Mouse (Mus musculus) kidney, postnatal 0 days (tissue): ENCODE data around the gene Aaed1. TPM values are rescaled to one million over a fixed set of nuclear protein-coding genes. Genes with fewer than 3 reads are reported as not detected.
A peak's percentile ranks its signal among the peaks of the same experiment; 100 is the strongest.

Experiments used
- ATAC-seq: fragments of 200-750 bp; cut with Nextera tagmentation; replicated peaks from 2 replicates; pipeline ENCODE4 v1.8.0; 2017; ENCODE audit warnings: low read depth, moderate number of reproducible peaks, moderate TSS enrichment, moderate library complexity; ENCODE audit not compliant: low FRiP score
- DNase-seq: peaks from one replicate; pipeline ENCODE4 v3.0.0-alpha.2; 2016; ENCODE audit warnings: low spot score
- H3K27ac ChIP-seq: fragments of 300-500 bp; sonication (generic); 2 replicates; pipeline ENCODE4 v1.5.1; 2014; ENCODE audit warnings: mild to moderate bottlenecking
- H3K27me3 ChIP-seq: fragments of 300-500 bp; sonication (generic); 2 replicates; pipeline ENCODE4 v1.6.1; 2014; ENCODE audit warnings: low read length, mixed read lengths; ENCODE audit not compliant: insufficient read depth
- H3K36me3 ChIP-seq: fragments of 300-500 bp; sonication (generic); 2 replicates; pipeline ENCODE4 v1.6.1; 2014; ENCODE audit warnings: low read length, mixed read lengths; ENCODE audit not compliant: insufficient read depth
- H3K4me1 ChIP-seq: fragments of 300-500 bp; sonication (generic); replicated peaks from 2 replicates; pipeline ENCODE4 v1.6.1; 2014; ENCODE audit warnings: antibody characterized with exemption, low read length, mixed read lengths; ENCODE audit not compliant: insufficient read depth
- H3K4me2 ChIP-seq: fragments of 300-500 bp; sonication (generic); 2 replicates; pipeline ENCODE4 v1.6.1; 2014; ENCODE audit warnings: mild to moderate bottlenecking, low read length, moderate library complexity, mixed read lengths
- H3K4me3 ChIP-seq: fragments of 300-500 bp; sonication (generic); replicated peaks from 2 replicates; pipeline ENCODE4 v1.5.1; 2014; ENCODE audit warnings: low read depth, low read length
- H3K9ac ChIP-seq: fragments of 300-500 bp; sonication (generic); 2 replicates; pipeline ENCODE4 v1.6.1; 2014; ENCODE audit warnings: low read depth, low read length
- H3K9me3 ChIP-seq: fragments of 300-500 bp; sonication (generic); replicated peaks from 2 replicates; pipeline ENCODE4 v1.6.1; 2016; ENCODE audit warnings: low read length, inconsistent platforms, mixed read lengths
- CTCF ChIP-seq: IDR thresholded peaks from 2 replicates; pipeline ENCODE4 v1.5.1; 2016; ENCODE audit warnings: antibody characterized with exemption, low read depth, mild to moderate bottlenecking, moderate library complexity
- WGBS: fragments of 180-500 bp; shearing (Covaris S2); extraction: QIAGEN DNeasy Blood & Tissue Kit; methylation state at CpG from one replicate; pipeline ENCODE4 v1.1.7; 2014; 5-methylcytosine and 5-hydroxymethylcytosine counted together
- polyA plus RNA-seq: library from polyadenylated mRNA; unstranded; fragments of >200 nt; fragmentation: Nextera tagmentation; extraction: Ambion mirVana; gene quantifications from 2 replicates; pipeline ENCODE4 v1.2.1, GENCODE M21; 2015

Aaed1 gene
- polyA plus RNA-seq, 1 experiment from 2014 or later = 53.9 TPM

DNA sequence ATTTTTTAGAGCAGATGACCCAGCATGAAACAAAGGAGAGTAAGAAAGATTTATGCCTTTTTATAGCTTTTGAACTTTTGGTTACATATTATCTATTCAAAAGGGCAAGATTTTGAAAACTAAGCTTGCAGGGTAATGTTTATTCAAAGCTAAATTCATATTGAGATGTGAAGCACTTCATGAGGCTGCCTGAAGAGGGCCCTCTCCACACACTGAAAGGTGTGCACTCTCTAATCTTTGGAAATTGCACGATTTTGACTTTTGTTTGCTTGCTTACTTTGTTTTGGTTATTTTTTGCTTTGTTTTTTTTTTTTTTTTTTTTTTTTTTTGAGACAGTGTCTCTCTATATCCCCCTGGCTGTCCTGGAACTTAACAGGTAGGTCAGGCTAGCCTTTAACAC, 62.1 kb downstream of the Aaed1 start:
- H3K9ac ChIP-seq = no peak overlapping the region
- H3K36me3 ChIP-seq = no peaks in the 10 kb centered on the region
- no peak overlapping the region for H3K4me2 ChIP-seq
- H3K4me1 ChIP-seq = no peaks in the 10 kb centered on the region
- peak; percentile 59 for DNase-seq
- peak; percentile 71 for TF ChIP-seq CTCF
- H3K4me3 ChIP-seq = no peak overlapping the region
- 19% methylated on average over 1 of the region's 1 CpGs for WGBS
- no peak overlapping the region for H3K27ac ChIP-seq
- ATAC-seq = no peak
- no peaks in the 10 kb centered on the region for H3K9me3 ChIP-seq
- no peaks in the 10 kb centered on the region for H3K27me3 ChIP-seq

GRCm38 (mm10) chr13:64248775-64249524, 63.6 kb downstream of the Aaed1 start:
- H3K9me3 ChIP-seq = no peaks in the 10 kb centered on the region
- no peaks in the 10 kb centered on the region for H3K36me3 ChIP-seq
- peak; percentile 83 for DNase-seq
- peak; percentile 80 for ATAC-seq
- peak overlapping the region; percentile 62 for H3K9ac ChIP-seq
- peak overlapping the region; percentile 19; the same call in 1 of the 2 replicates for H3K27ac ChIP-seq
- H3K27me3 ChIP-seq = no peaks in the 10 kb centered on the region
- H3K4me2 ChIP-seq = peak overlapping the region; percentile 98
- peak; percentile 95 for TF ChIP-seq CTCF
- H3K4me3 ChIP-seq = peak overlapping the region; percentile 54
- 7% methylated on average over 22 of the region's 22 CpGs for WGBS
- H3K4me1 ChIP-seq = no peaks in the 10 kb centered on the region

- WGBS = 2% methylated on average over 24 of the region's 24 CpGs
- H3K27ac ChIP-seq = peak overlapping the region; percentile 19; the same call in 1 of the 2 replicates
- TF ChIP-seq CTCF = no peak
These were observed 64.2 kb downstream of the Aaed1 start for GRCm38 (mm10) chr13:64248161-64248774.

GRCm38 (mm10) chr13:64246106-64246505, 66.4 kb downstream of the Aaed1 start:
- DNase-seq (no peak), ATAC-seq (no peak)
- no peaks in the 10 kb centered on the region for H3K27me3 ChIP-seq
- H3K9ac ChIP-seq = no peak overlapping the region
- no peaks in the 10 kb centered on the region for H3K4me1 ChIP-seq
- H3K9me3 ChIP-seq = no peaks in the 10 kb centered on the region
- 78% methylated on average over 12 of the region's 12 CpGs for WGBS
- H3K27ac ChIP-seq = no peak overlapping the region
- no peak for TF ChIP-seq CTCF
- H3K36me3 ChIP-seq = no peaks in the 10 kb centered on the region
- H3K4me2 ChIP-seq = no peak overlapping the region
- H3K4me3 ChIP-seq = no peak overlapping the region

More at GRCm38 (mm10) chr13:64248161-64248774, 64.2 kb downstream of the Aaed1 start:
- DNase-seq (peak; percentile 75), ATAC-seq (peak; percentile 93)
- H3K4me2 ChIP-seq = peak overlapping the region; percentile 98
- peak overlapping the region; percentile 62 for H3K9ac ChIP-seq
- H3K4me1 ChIP-seq = no peaks in the 10 kb centered on the region
- H3K9me3 ChIP-seq = no peaks in the 10 kb centered on the region
- peak overlapping the region; percentile 54 for H3K4me3 ChIP-seq
- H3K36me3 ChIP-seq = no peaks in the 10 kb centered on the region
- H3K27me3 ChIP-seq = no peaks in the 10 kb centered on the region

DNA sequence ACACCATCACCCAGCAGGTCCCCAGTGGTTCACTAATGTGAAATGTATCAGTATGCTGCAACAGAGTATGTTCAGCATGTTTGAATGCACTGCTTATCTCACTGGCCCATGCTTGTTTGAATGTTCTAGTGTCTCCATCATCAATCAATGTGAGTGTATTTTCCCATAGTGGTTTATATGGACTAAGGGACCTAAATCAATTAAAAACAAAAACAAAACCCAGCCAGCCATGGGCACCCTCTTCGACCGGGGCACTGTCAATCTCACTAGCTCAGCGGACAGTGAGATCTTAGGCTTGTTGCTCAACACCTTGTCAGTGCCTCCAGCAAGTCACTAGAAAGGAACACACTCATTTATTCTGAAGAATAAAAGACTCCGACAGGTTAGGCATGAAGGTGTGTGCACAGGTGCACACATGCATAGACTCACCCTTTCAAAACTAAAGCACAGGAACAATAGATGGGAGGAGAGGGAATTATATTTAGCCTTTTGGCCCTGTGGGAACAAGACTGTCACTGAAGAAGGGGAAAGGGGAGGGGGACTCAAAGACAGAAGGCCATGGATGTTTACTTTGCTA, 67.7 kb downstream of the Aaed1 start:
- ATAC-seq (no peak), DNase-seq (no peak)
- no peak overlapping the region for H3K4me3 ChIP-seq
- no peak for TF ChIP-seq CTCF
- no peak overlapping the region for H3K27ac ChIP-seq
- no peak overlapping the region for H3K9ac ChIP-seq
- H3K4me1 ChIP-seq = no peaks in the 10 kb centered on the region
- 63% methylated on average over 4 of the region's 4 CpGs for WGBS
- H3K4me2 ChIP-seq = no peak overlapping the region
- H3K36me3 ChIP-seq = no peaks in the 10 kb centered on the region
- H3K9me3 ChIP-seq = no peaks in the 10 kb centered on the region
- H3K27me3 ChIP-seq = no peaks in the 10 kb centered on the region

- Histone ChIP-seq H3K4me2 (no peak overlapping the region), H3K27me3 (no peaks in the 10 kb centered on the region), H3K9me3 (no peaks in the 10 kb centered on the region), H3K9ac (no peak overlapping the region), H3K36me3 (no peaks in the 10 kb centered on the region), H3K27ac (no peak overlapping the region), H3K4me1 (no peaks in the 10 kb centered on the region), H3K4me3 (no peak overlapping the region)
- no peak for ATAC-seq
- DNase-seq = no peak
- no peak for TF ChIP-seq CTCF
These were observed 69.8 kb downstream of the Aaed1 start for GRCm38 (mm10) chr13:64242721-64243120.
